Mouse (Mus musculus) limb, embryonic 13.5 days (tissue): ENCODE measurements around the gene Cct2. TPM values are rescaled to one million over a fixed set of nuclear protein-coding genes. Genes with fewer than 3 reads are reported as not detected.

Experiments
- ATAC-seq: fragments of 200-750 bp; cut with Nextera tagmentation; 2 replicates; pipeline ENCODE4 v1.8.0; 2017; ENCODE audit warnings: low read depth, moderate number of reproducible peaks, moderate TSS enrichment; ENCODE audit not compliant: low FRiP score
- H3K27ac ChIP-seq: fragments of 300-500 bp; sonication (generic); 2 replicates; pipeline ENCODE4 v1.5.1; 2015; ENCODE audit warnings: inconsistent platforms, mild to moderate bottlenecking, moderate library complexity
- H3K27me3 ChIP-seq: fragments of 300-500 bp; sonication (generic); 2 replicates; pipeline ENCODE4 v1.6.1; 2015; ENCODE audit warnings: mild to moderate bottlenecking, inconsistent platforms
- H3K36me3 ChIP-seq: fragments of 300-500 bp; sonication (generic); 2 replicates; pipeline ENCODE4 v1.6.1; 2015; ENCODE audit warnings: inconsistent platforms, mild to moderate bottlenecking, moderate library complexity
- H3K4me1 ChIP-seq: fragments of 300-500 bp; sonication (generic); 2 replicates; pipeline ENCODE4 v1.6.1; 2015; ENCODE audit warnings: inconsistent platforms
- H3K4me2 ChIP-seq: fragments of 300-500 bp; sonication (generic); replicated peaks from 2 replicates; pipeline ENCODE4 v1.6.1; 2015; ENCODE audit warnings: inconsistent platforms, mild to moderate bottlenecking, moderate library complexity
- H3K4me3 ChIP-seq: fragments of 300-500 bp; sonication (generic); 2 replicates; pipeline ENCODE4 v1.5.1; 2015; ENCODE audit warnings: moderate library complexity, mild to moderate bottlenecking, inconsistent platforms
- H3K9ac ChIP-seq: fragments of 300-500 bp; sonication (generic); 2 replicates; pipeline ENCODE4 v1.6.1; 2015; ENCODE audit warnings: mild to moderate bottlenecking, inconsistent platforms
- H3K9me3 ChIP-seq: fragments of 300-500 bp; sonication (generic); 2 replicates; pipeline ENCODE4 v1.6.1; 2016; ENCODE audit warnings: inconsistent platforms
- WGBS: fragments of 180-500 bp; shearing (Covaris S2); methylation state at CpG from one replicate; pipeline ENCODE4 v1.1.7; 2015; 5-methylcytosine and 5-hydroxymethylcytosine counted together
- polyA plus RNA-seq: library from polyadenylated mRNA; unstranded; fragments of >200 nt; fragmentation: Nextera tagmentation; extraction: Ambion mirVana; gene quantifications from 2 replicates; pipeline ENCODE4 v1.2.1, GENCODE M21; 2015

The Cct2 gene
- 264 and 268 TPM in 2 replicates for polyA plus RNA-seq

GRCm38 (mm10) chr10:117063254-117064021 lies at the start of gene Cct2:
Gene Cct2, minus strand, starts transcription at chr10:117063814.
- Histone ChIP-seq H3K9me3 (no peaks in the 10 kb centered on the region), H3K4me2 (peak within 1 kb of the TSS; percentile 89)
- under 1% methylated on average over 68 of the region's 68 CpGs for WGBS

DNA sequence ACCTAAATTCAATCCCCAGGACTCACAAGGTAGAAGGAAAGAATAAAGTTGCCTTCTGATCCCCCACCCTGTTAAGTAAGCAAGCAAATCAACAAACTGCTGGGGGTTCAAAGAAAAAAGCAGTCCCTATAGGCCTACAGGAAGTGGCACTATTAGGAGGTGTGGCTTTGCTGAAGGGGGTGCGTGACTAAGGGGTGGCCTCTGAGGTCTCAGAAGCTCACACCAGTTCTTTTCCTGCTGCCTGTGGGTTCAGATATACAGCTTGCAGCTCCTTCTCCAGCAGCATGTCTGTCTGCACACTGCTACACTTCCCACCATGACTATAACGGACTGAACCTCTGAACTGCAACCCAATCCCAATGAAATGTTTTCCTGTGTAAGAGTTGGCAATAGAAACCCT lies 48.9 kb upstream of the Cct2 start:
- ATAC-seq: no peak; the same call in 1 of the 2 replicates

More at GRCm38 (mm10) chr10:117063254-117064021, at the start of gene Cct2:
- ATAC-seq: peak; percentile 95
- peak within 1 kb of the TSS; percentile 86 for H3K27ac ChIP-seq
- H3K27me3 ChIP-seq: no peaks in the 10 kb centered on the region
- H3K4me3 ChIP-seq: peak within 1 kb of the TSS; percentile 96
- peaks cover 22% of the 10 kb centered on the region for H3K4me1 ChIP-seq
- peaks cover 37% of the 10 kb centered on the region for H3K36me3 ChIP-seq
- H3K9ac ChIP-seq: peak within 1 kb of the TSS; percentile 91

DNA sequence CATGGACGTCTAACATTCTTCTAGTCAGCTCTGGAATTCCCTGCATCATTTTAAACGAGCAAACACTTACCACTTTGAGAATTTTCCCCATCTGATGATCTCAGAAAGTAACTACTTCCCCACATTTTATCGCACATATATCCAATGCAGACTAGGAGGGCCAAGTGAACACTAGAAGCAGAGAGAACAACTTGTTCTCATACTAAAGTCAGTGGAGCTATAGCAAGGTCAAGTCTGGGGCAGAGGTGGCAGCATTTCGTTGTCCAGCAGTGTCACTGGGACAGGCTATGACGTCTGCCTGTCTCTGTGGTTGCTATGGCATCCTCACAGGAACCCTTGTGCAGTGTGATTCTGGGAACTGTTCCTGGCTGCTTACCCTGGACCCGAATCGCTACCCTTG lies 47.8 kb upstream of the Cct2 start:
- Histone ChIP-seq H3K27ac (no peak overlapping the region), H3K4me3 (no peak overlapping the region), H3K27me3 (no peaks in the 10 kb centered on the region), H3K9ac (no peak overlapping the region), H3K9me3 (no peaks in the 10 kb centered on the region), H3K4me1 (peaks cover 42% of the 10 kb centered on the region), H3K4me2 (no peak overlapping the region), H3K36me3 (no peaks in the 10 kb centered on the region; the same call in 1 of the 2 replicates)
- WGBS: 73% methylated on average over 7 of the region's 7 CpGs
- no peak for ATAC-seq

More for the DNA sequence above, 48.9 kb upstream of the Cct2 start:
- WGBS: 31% methylated on average over 2 of the region's 2 CpGs
- Histone ChIP-seq H3K4me3 (no peak overlapping the region), H3K27ac (peak overlapping the region; percentile 0; the same call in 1 of the 2 replicates), H3K4me1 (peaks cover 38% of the 10 kb centered on the region), H3K4me2 (no peak overlapping the region), H3K9me3 (no peaks in the 10 kb centered on the region), H3K36me3 (no peaks in the 10 kb centered on the region; the same call in 1 of the 2 replicates), H3K27me3 (no peaks in the 10 kb centered on the region), H3K9ac (no peak overlapping the region)

- 65% methylated on average over 3 of the region's 3 CpGs for WGBS
- no peaks in the 10 kb centered on the region for H3K9me3 ChIP-seq
- no peak for ATAC-seq
- no peak overlapping the region for H3K4me2 ChIP-seq
- no peak overlapping the region for H3K27ac ChIP-seq
- no peaks in the 10 kb centered on the region; the same call in 1 of the 2 replicates for H3K36me3 ChIP-seq
- H3K27me3 ChIP-seq: no peaks in the 10 kb centered on the region
- peaks cover 37% of the 10 kb centered on the region for H3K4me1 ChIP-seq
- no peak overlapping the region for H3K4me3 ChIP-seq
- H3K9ac ChIP-seq: no peak overlapping the region
Observed at GRCm38 (mm10) chr10:117110271-117110670, 46.7 kb upstream of the Cct2 start.

DNA sequence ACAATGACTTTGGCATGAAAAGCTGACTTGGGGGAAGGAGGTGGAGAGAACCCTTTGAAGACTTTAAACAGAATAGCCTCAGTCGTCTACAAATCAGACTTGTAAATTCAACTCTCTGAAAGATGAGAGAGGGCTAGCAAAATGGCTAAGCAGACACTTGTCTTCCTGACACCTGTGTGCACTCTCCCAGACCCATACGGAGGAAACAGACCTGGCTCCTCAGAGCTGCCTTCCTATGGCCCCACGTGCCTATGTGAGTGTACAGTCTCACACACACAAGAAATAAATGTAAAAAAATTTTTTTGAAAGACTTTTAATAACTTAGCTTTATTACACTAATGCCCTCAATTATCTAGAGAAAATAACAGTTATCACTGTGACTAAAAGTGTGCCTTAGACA lies 43.1 kb upstream of the Cct2 start:
- H3K4me1 ChIP-seq: peaks cover 22% of the 10 kb centered on the region
- no peaks in the 10 kb centered on the region; the same call in 1 of the 2 replicates for H3K36me3 ChIP-seq
- no peak overlapping the region for H3K4me2 ChIP-seq
- no peak overlapping the region for H3K4me3 ChIP-seq
- H3K9me3 ChIP-seq: no peaks in the 10 kb centered on the region
- no peak for ATAC-seq
- 15% methylated on average over 3 of the region's 3 CpGs for WGBS
- no peaks in the 10 kb centered on the region for H3K27me3 ChIP-seq
- H3K27ac ChIP-seq: no peak overlapping the region
- H3K9ac ChIP-seq: no peak overlapping the region

DNA sequence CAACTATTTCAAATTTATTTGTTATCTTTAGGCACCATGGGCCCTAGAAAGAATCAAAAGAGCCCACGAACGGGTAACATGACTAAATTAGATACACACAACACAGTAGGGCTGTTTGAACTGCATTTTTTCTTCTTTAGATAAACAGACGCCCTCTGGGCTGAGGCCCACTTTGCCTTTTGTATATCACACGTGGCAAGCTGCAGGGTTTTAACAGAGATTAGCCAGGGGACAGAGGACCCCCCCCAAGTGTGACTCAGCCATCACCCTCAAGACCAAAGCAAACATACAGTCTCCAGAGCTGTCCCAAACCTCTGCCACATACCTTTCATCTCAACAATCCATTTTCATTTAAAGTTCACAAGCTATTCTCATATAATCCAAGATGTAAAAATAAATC lies 42.6 kb upstream of the Cct2 start:
- Histone ChIP-seq H3K4me1 (peaks cover 19% of the 10 kb centered on the region), H3K4me2 (no peak overlapping the region), H3K9me3 (no peaks in the 10 kb centered on the region), H3K9ac (no peak overlapping the region), H3K4me3 (no peak overlapping the region), H3K27me3 (no peaks in the 10 kb centered on the region), H3K27ac (no peak overlapping the region), H3K36me3 (no peaks in the 10 kb centered on the region; the same call in 1 of the 2 replicates)
- WGBS: 27% methylated on average over 4 of the region's 4 CpGs
- no peak for ATAC-seq

- 67% methylated on average over 4 of the region's 4 CpGs for WGBS
- Histone ChIP-seq H3K27me3 (no peaks in the 10 kb centered on the region), H3K4me1 (peaks cover 15% of the 10 kb centered on the region), H3K4me2 (no peak overlapping the region), H3K27ac (0 out of 2 replicates have a peak overlapping the region, but pooled peaks have one; percentile 22), H3K36me3 (peaks cover 6% of the 10 kb centered on the region), H3K9me3 (no peaks in the 10 kb centered on the region), H3K9ac (no peak overlapping the region), H3K4me3 (no peak overlapping the region)
- no peak for ATAC-seq
Observed at GRCm38 (mm10) chr10:117105015-117105414, 41.4 kb upstream of the Cct2 start.

DNA sequence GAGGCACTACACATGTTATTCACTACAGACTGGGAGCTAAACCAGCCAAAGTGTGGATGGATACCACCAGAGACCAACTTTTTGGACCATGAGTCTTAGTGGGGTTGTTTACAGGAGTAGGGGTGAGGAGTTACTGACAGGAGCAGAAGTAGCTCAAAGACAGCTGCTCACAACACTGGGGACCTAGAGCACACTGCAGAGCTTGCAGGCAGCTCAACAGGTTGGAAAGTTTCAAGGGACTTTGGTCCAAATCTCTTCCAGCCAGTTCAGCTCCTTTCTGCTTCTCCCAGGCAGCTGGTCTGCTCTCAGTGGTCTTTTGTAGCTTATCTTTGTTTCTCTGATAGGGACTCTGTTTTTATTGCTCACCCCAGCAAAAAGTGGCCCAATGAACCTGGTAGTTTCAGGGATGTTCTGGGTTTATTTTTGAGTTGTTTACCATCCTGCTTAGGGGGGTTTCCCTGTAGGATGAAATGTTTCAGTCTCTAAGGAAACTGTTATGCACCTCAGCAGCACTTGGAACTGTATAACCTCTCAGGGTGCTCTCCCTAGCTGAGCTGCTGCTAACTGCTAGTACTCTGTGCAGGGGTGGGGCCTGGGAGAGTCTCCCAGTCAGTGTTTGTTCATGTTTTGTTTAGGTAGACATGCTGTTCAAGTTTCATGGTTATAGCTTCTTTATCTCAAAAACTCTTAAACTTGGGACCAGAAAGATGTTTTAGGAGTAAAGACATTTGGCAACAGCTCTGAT lies 40.4 kb upstream of the Cct2 start:
- no peaks in the 10 kb centered on the region for H3K27me3 ChIP-seq
- H3K9me3 ChIP-seq: no peaks in the 10 kb centered on the region
- H3K27ac ChIP-seq: no peak overlapping the region
- H3K9ac ChIP-seq: no peak overlapping the region
- H3K36me3 ChIP-seq: peaks cover 7% of the 10 kb centered on the region
- peaks cover 13% of the 10 kb centered on the region for H3K4me1 ChIP-seq
- ATAC-seq: no peak
- H3K4me3 ChIP-seq: no peak overlapping the region
- H3K4me2 ChIP-seq: no peak overlapping the region

DNA sequence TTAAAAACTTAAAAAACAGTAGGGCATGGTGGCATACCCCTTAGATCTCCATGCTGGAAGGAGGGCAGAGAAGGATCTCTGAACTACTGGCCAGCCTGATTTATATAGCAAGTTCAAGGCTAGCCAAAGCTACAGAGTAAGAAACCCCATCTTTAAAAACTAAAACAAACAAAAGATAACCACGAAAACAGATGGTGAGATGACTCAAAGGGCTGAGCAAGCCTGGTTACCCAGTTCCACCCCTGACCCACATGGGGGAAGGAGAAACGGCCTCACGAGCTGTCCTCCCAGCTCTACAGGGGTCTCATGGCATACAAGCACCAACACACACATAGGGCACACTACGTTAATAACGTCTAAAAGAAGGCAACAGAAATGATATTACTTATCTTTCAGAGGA lies 36.6 kb upstream of the Cct2 start:
- H3K4me1 ChIP-seq: peaks cover 14% of the 10 kb centered on the region
- WGBS: 88% methylated on average over 5 of the region's 5 CpGs
- no peaks in the 10 kb centered on the region for H3K9me3 ChIP-seq
- ATAC-seq: no peak
- H3K4me2 ChIP-seq: no peak overlapping the region
- H3K9ac ChIP-seq: no peak overlapping the region
- H3K27ac ChIP-seq: no peak overlapping the region
- H3K4me3 ChIP-seq: no peak overlapping the region
- H3K36me3 ChIP-seq: peaks cover 7% of the 10 kb centered on the region
- no peaks in the 10 kb centered on the region for H3K27me3 ChIP-seq

DNA sequence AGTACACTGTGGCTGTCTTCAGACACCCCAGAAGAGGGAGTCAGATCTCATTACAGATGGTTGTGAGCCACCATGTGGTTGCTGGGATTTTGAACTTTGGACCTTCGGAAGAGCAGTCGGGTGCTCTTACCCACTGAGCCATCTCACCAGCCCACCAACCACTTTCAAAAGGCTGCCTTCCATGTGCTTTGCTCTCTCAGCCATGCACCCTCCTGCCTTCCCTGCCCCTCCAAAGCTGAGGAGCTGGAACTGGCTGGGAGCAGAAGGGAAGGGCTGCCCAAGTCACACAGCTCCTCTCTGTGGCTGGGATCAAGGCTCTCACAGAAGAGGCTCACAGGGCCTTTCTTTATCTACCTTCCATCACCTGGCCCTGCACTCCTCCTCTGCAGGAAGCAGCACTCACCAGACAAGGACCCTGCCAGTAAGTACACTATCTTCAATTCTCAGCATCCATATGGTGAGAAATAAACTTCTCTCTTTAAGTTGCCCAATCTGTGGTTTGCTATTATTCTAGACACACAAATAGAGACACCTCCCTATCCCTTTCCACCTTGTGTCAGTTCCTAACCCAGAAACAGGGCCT lies 33.6 kb upstream of the Cct2 start:
- no peak for ATAC-seq

GRCm38 (mm10) chr10:117096096-117096495 lies 32.5 kb upstream of the Cct2 start:
- H3K9me3 ChIP-seq: no peaks in the 10 kb centered on the region
- H3K27me3 ChIP-seq: no peaks in the 10 kb centered on the region
- H3K4me3 ChIP-seq: no peak overlapping the region
- H3K4me2 ChIP-seq: no peak overlapping the region
- peaks cover 21% of the 10 kb centered on the region for H3K4me1 ChIP-seq
- H3K27ac ChIP-seq: no peak overlapping the region
- no peak overlapping the region for H3K9ac ChIP-seq
- 78% methylated on average over 6 of the region's 6 CpGs for WGBS
- no peak for ATAC-seq
- peaks cover 20% of the 10 kb centered on the region for H3K36me3 ChIP-seq

More for the DNA sequence above, 33.6 kb upstream of the Cct2 start:
- Histone ChIP-seq H3K4me2 (no peak overlapping the region), H3K27me3 (no peaks in the 10 kb centered on the region), H3K9me3 (no peaks in the 10 kb centered on the region), H3K36me3 (peaks cover 14% of the 10 kb centered on the region), H3K4me1 (peaks cover 19% of the 10 kb centered on the region), H3K4me3 (no peak overlapping the region), H3K27ac (no peak overlapping the region), H3K9ac (no peak overlapping the region)
- WGBS: 83% methylated on average over 2 of the region's 2 CpGs
